Mouse (Mus musculus): ENCODE measurements around the gene Gpr61. TPM values are rescaled to one million over a fixed set of nuclear protein-coding genes. Genes with fewer than 3 reads are reported as not detected.

The Gpr61 gene
- polyA plus RNA-seq, 1 experiment from 2014 or later: not detected

- H3K4me2 ChIP-seq (ENCODE audit: low read depth, low read length): no peak overlapping the region
- DNase-seq: peak; percentile 61
- peak; percentile 61 for ATAC-seq
- 31% methylated on average over 11 of the region's 11 CpGs for WGBS (ENCODE audit: insufficient replicate concordance)
- no peaks in the 10 kb centered on the region for H3K9me3 ChIP-seq (ENCODE audit: low read length)
- TF ChIP-seq EP300 (IDR thresholded peaks at IDR 0.05; ENCODE audit: low read depth) (no peak), CTCF (IDR thresholded peaks at IDR 0.05; ENCODE audit: low read depth) (peak; percentile 53)
- no peak overlapping the region for H3K9ac ChIP-seq (replicated peaks)
- no peak overlapping the region for H3K4me3 ChIP-seq (ENCODE audit: low read depth, low read length)
- H3K27me3 ChIP-seq (ENCODE audit: insufficient read depth, low read length): no peaks in the 10 kb centered on the region; the same call in 1 of the 2 replicates
- H3K27ac ChIP-seq (ENCODE audit: low read depth): peak overlapping the region; percentile 49; the same call in 1 of the 2 replicates
- H3K36me3 ChIP-seq (replicated peaks; ENCODE audit: insufficient read depth, low read length): no peaks in the 10 kb centered on the region
- H3K4me1 ChIP-seq (ENCODE audit: insufficient read depth): 0 out of 2 replicates have a peak, but pooled peaks cover 2% of the 10 kb centered on the region
These were observed 12.0 kb upstream of the Gpr61 start for GRCm38 (mm10) chr3:108166486-108167211.

- Histone ChIP-seq H3K9ac (replicated peaks) (no peak overlapping the region), H3K4me2 (ENCODE audit: low read depth, low read length) (no peak overlapping the region), H3K4me1 (ENCODE audit: insufficient read depth) (0 out of 2 replicates have a peak, but pooled peaks cover 2% of the 10 kb centered on the region), H3K9me3 (ENCODE audit: low read length) (no peaks in the 10 kb centered on the region), H3K27me3 (ENCODE audit: insufficient read depth, low read length) (no peaks in the 10 kb centered on the region; the same call in 1 of the 2 replicates), H3K27ac (ENCODE audit: low read depth) (no peak overlapping the region), H3K4me3 (ENCODE audit: low read depth, low read length) (no peak overlapping the region), H3K36me3 (replicated peaks; ENCODE audit: insufficient read depth, low read length) (no peaks in the 10 kb centered on the region)
- TF ChIP-seq CTCF (IDR thresholded peaks at IDR 0.05; ENCODE audit: low read depth) (no peak), EP300 (IDR thresholded peaks at IDR 0.05; ENCODE audit: low read depth) (no peak)
- DNase-seq: no peak
- no peak for ATAC-seq
- WGBS (ENCODE audit: insufficient replicate concordance): 59% methylated on average over 10 of the region's 10 CpGs
These were observed 11.0 kb upstream of the Gpr61 start for GRCm38 (mm10) chr3:108165532-108166315.

- H3K4me1 ChIP-seq (ENCODE audit: insufficient read depth): 0 out of 2 replicates have a peak, but pooled peaks cover 2% of the 10 kb centered on the region
- no peak for TF ChIP-seq EP300 (IDR thresholded peaks at IDR 0.05; ENCODE audit: low read depth)
- TF ChIP-seq CTCF (IDR thresholded peaks at IDR 0.05; ENCODE audit: low read depth): peak; percentile 99
- ATAC-seq (peak; percentile 47), DNase-seq (peak; percentile 82)
- no peak overlapping the region for H3K27ac ChIP-seq (ENCODE audit: low read depth)
- no peak overlapping the region for H3K4me3 ChIP-seq (ENCODE audit: low read depth, low read length)
- no peak overlapping the region for H3K9ac ChIP-seq (replicated peaks)
- no peaks in the 10 kb centered on the region for H3K9me3 ChIP-seq (ENCODE audit: low read length)
- 35% methylated on average over 9 of the region's 9 CpGs for WGBS (ENCODE audit: insufficient replicate concordance)
- H3K27me3 ChIP-seq (ENCODE audit: insufficient read depth, low read length): no peaks in the 10 kb centered on the region; the same call in 1 of the 2 replicates
- H3K36me3 ChIP-seq (replicated peaks; ENCODE audit: insufficient read depth, low read length): no peaks in the 10 kb centered on the region
- H3K4me2 ChIP-seq (ENCODE audit: low read depth, low read length): 0 out of 2 replicates have a peak overlapping the region, but pooled peaks have one; percentile 38
These were observed 10.1 kb upstream of the Gpr61 start for GRCm38 (mm10) chr3:108164807-108165206.

GRCm38 (mm10) chr3:108164091-108164490 lies 9.4 kb upstream of the Gpr61 start:
- H3K4me3 ChIP-seq (ENCODE audit: low read depth, low read length): no peak overlapping the region
- DNase-seq (no peak), ATAC-seq (no peak)
- TF ChIP-seq EP300 (IDR thresholded peaks at IDR 0.05; ENCODE audit: low read depth): no peak
- H3K36me3 ChIP-seq (replicated peaks; ENCODE audit: insufficient read depth, low read length): no peaks in the 10 kb centered on the region
- no peaks in the 10 kb centered on the region; the same call in 1 of the 2 replicates for H3K27me3 ChIP-seq (ENCODE audit: insufficient read depth, low read length)
- H3K9ac ChIP-seq (replicated peaks): no peak overlapping the region
- H3K4me2 ChIP-seq (ENCODE audit: low read depth, low read length): no peak overlapping the region
- 58% methylated on average over 5 of the region's 5 CpGs for WGBS (ENCODE audit: insufficient replicate concordance)
- H3K4me1 ChIP-seq (ENCODE audit: insufficient read depth): 0 out of 2 replicates have a peak, but pooled peaks cover 2% of the 10 kb centered on the region
- H3K9me3 ChIP-seq (ENCODE audit: low read length): no peaks in the 10 kb centered on the region
- no peak overlapping the region for H3K27ac ChIP-seq (ENCODE audit: low read depth)

GRCm38 (mm10) chr3:108158383-108159037 lies 3.8 kb upstream of the Gpr61 start:
- H3K4me1 ChIP-seq (ENCODE audit: insufficient read depth): no peaks in the 10 kb centered on the region
- H3K4me3 ChIP-seq (ENCODE audit: low read depth, low read length): no peak overlapping the region
- H3K9me3 ChIP-seq (ENCODE audit: low read length): no peaks in the 10 kb centered on the region
- TF ChIP-seq EP300 (IDR thresholded peaks at IDR 0.05; ENCODE audit: low read depth): no peak
- no peak for TF ChIP-seq CTCF (IDR thresholded peaks at IDR 0.05; ENCODE audit: low read depth)
- H3K9ac ChIP-seq (replicated peaks): no peak overlapping the region
- no peak for DNase-seq
- WGBS (ENCODE audit: insufficient replicate concordance): 71% methylated on average over 9 of the region's 9 CpGs
- H3K27me3 ChIP-seq (ENCODE audit: insufficient read depth, low read length): no peaks in the 10 kb centered on the region
- H3K4me2 ChIP-seq (ENCODE audit: low read depth, low read length): no peak overlapping the region
- ATAC-seq: no peak
- no peaks in the 10 kb centered on the region for H3K36me3 ChIP-seq (replicated peaks; ENCODE audit: insufficient read depth, low read length)
- H3K27ac ChIP-seq (ENCODE audit: low read depth): no peak overlapping the region

- H3K9ac ChIP-seq (replicated peaks): no peak overlapping the region
- TF ChIP-seq EP300 (IDR thresholded peaks at IDR 0.05; ENCODE audit: low read depth) (no peak), CTCF (IDR thresholded peaks at IDR 0.05; ENCODE audit: low read depth) (no peak)
- ATAC-seq (no peak), DNase-seq (no peak)
- H3K4me2 ChIP-seq (ENCODE audit: low read depth, low read length): no peak overlapping the region
- H3K9me3 ChIP-seq (ENCODE audit: low read length): no peaks in the 10 kb centered on the region
- H3K27ac ChIP-seq (ENCODE audit: low read depth): no peak overlapping the region
- no peak overlapping the region for H3K4me3 ChIP-seq (ENCODE audit: low read depth, low read length)
- no peaks in the 10 kb centered on the region for H3K36me3 ChIP-seq (replicated peaks; ENCODE audit: insufficient read depth, low read length)
- peaks cover 5% of the 10 kb centered on the region for H3K4me1 ChIP-seq (ENCODE audit: insufficient read depth)
- H3K27me3 ChIP-seq (ENCODE audit: insufficient read depth, low read length): no peaks in the 10 kb centered on the region
- 87% methylated on average over 3 of the region's 3 CpGs for WGBS (ENCODE audit: insufficient replicate concordance)
These were observed 2.4 kb downstream of the Gpr61 start for GRCm38 (mm10) chr3:108152290-108152689.
